Mouse (Mus musculus) olfactory bulb, adult 2 months (tissue): ENCODE results near the gene Ccnl2.

Experiments
- CTCF ChIP-seq: fragments of 200-500 bp; IDR thresholded peaks from 2 replicates; pipeline ENCODE4 v1.5.1; 2012; ENCODE audit warnings: low read depth, mild to moderate bottlenecking, low read length, moderate library complexity; ENCODE audit not compliant: insufficient read depth
- POLR2A ChIP-seq: fragments of 200-500 bp; IDR thresholded peaks from 2 replicates; pipeline ENCODE4 v1.6.1; 2012; ENCODE audit warnings: mild to moderate bottlenecking, low read depth, low read length, moderate library complexity; ENCODE audit not compliant: insufficient read depth

DNA sequence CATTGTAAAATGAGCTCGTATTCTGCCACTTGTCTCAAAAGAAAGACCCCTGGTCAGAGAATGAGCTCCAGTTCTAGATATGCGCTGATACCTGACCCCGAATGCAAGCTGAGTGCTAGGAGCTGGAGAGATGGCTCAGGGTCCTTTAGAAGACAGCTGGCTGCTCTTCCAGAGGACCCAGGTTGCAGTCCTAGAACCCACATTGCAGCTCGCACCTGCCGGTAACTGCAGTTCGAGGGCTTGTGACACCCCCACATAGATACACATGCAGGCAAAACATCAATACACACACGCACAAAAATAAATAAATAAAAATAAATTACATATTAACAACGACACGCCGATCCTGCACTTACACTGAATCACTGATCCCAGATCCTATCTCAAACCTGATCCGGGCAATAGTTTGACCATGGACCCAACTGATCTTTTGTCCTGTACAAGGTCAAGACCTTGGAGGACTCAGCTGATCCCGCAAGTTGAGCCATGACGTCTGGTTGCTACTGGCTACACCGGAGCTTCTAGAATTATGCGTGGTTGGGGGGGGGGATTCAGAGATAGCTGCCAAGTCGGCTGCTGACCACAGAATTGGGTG, 28.7 kb upstream of the Ccnl2 start:
- TF ChIP-seq POLR2A (no peak), CTCF (no peak)
